Mouse (Mus musculus): ENCODE results near the gene Abhd14b. TPM values are rescaled to one million over a fixed set of nuclear protein-coding genes. Genes with fewer than 3 reads are reported as not detected.
A peak's percentile ranks its signal among the peaks of the same experiment; 100 is the strongest.

Abhd14b gene
- polyA plus RNA-seq, 1 experiment from 2014 or later = 6.6 TPM

DNA sequence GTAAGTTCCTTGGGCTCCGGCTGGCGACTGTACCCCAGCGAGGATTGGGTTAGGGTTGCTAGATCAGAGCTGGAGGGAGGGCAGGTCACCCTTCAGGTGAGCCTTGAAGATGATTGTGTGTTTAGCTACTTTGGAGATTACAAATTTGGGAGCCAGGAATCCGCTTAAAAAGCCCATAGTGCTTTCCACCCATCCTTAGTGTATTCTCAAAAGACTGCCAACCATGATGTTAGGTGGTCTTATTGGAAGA lies 17.3 kb upstream of the Abhd14b start:
- ATAC-seq (ENCODE audit: insufficient number of reproducible peaks, insufficient read depth, low FRiP score, low read depth) = no peak
- Histone ChIP-seq H3K27me3 (ENCODE audit: control insufficient read depth, insufficient read depth, low read length) (no peaks in the 10 kb centered on the region), H3K9ac (ENCODE audit: low read length) (peak overlapping the region; percentile 99), H3K4me3 (ENCODE audit: control insufficient read depth in 1 of 2, insufficient read depth in 1 of 2, low read depth in 1 of 2, low read length in 2 of 2) (peak overlapping the region; percentile 72 to 86), H3K27ac (replicated peaks in 1 of 2; ENCODE audit: control insufficient read depth in 1 of 2, insufficient read depth in 1 of 2, low read depth in 2 of 2, low read length in 2 of 2) (peak overlapping the region; percentile 89 to 93), H3K9me3 (ENCODE audit: control insufficient read depth, low read length) (no peaks in the 10 kb centered on the region), H3K4me1 (ENCODE audit: control insufficient read depth in 2 of 2, insufficient read depth in 2 of 2, low read length in 2 of 2) (peaks cover 6 to 9% of the 10 kb centered on the region in 2 experiments), H3K4me2 (ENCODE audit: low read length) (peak overlapping the region; percentile 82), H3K36me3 (ENCODE audit: control insufficient read depth, insufficient read depth, low read length) (peaks cover 42% of the 10 kb centered on the region)
- WGBS = 3% methylated on average over 4 of the region's 4 CpGs

DNA sequence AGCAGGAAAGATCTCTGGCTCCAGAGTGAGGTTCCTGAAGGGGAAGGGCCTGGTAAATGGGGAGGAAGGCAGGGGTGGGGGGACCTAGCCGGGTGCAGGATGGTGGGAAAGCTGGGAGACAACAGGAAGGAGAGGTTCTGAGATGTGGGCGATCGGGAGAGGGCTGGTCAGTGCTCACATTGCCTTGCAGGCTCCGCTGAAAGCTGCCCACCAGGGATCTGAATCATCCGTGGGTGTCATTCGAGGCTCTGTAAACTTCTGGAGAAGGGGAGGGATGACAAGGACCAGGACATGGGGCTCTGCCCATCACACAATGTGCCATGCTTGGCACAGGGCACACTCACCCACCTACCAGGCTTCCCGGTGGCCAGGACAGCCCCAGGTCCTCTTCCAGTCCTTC lies 13.9 kb upstream of the Abhd14b start:
- Histone ChIP-seq H3K36me3 (ENCODE audit: control insufficient read depth, insufficient read depth, low read length) (peaks cover 42% of the 10 kb centered on the region), H3K4me3 (ENCODE audit: control insufficient read depth in 1 of 2, insufficient read depth in 1 of 2, low read depth in 1 of 2, low read length in 2 of 2) (no peak overlapping the region), H3K4me1 (ENCODE audit: control insufficient read depth in 2 of 2, insufficient read depth in 2 of 2, low read length in 2 of 2) (peaks cover 11 to 18% of the 10 kb centered on the region in 2 experiments), H3K9me3 (ENCODE audit: control insufficient read depth, low read length) (no peaks in the 10 kb centered on the region), H3K27me3 (ENCODE audit: control insufficient read depth, insufficient read depth, low read length) (no peaks in the 10 kb centered on the region), H3K27ac (replicated peaks in 1 of 2; ENCODE audit: control insufficient read depth in 1 of 2, insufficient read depth in 1 of 2, low read depth in 2 of 2, low read length in 2 of 2) (no peak overlapping the region), H3K9ac (ENCODE audit: low read length) (no peak overlapping the region), H3K4me2 (ENCODE audit: low read length) (no peak overlapping the region)
- WGBS = 72% methylated on average over 7 of the region's 7 CpGs
- no peak for ATAC-seq (ENCODE audit: insufficient number of reproducible peaks, insufficient read depth, low FRiP score, low read depth)

DNA sequence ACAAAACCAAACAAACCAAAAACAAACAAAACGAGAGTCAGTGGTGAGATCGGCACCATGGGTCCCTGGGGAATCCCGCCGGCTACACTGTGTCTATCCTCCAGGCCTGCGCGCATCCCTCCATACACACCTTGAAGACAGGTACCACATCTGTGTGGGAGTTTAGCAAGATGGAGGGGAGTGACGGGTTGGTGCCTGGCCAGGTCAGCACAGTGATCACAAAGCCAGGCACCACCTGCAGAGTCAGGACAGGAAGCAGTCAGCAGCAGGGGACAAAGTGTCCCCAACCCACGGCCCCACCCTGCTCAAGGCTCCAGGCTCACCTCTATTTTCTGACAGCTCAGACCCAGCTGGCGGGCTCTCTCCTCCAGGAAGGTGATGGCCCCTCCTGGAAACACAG lies 10.7 kb upstream of the Abhd14b start:
- H3K36me3 ChIP-seq (ENCODE audit: control insufficient read depth, insufficient read depth, low read length) = peaks cover 34% of the 10 kb centered on the region
- no peak for ATAC-seq (ENCODE audit: insufficient number of reproducible peaks, insufficient read depth, low FRiP score, low read depth)
- H3K27me3 ChIP-seq (ENCODE audit: control insufficient read depth, insufficient read depth, low read length) = no peaks in the 10 kb centered on the region
- no peak overlapping the region for H3K4me3 ChIP-seq (ENCODE audit: control insufficient read depth in 1 of 2, insufficient read depth in 1 of 2, low read depth in 1 of 2, low read length in 2 of 2)
- no peak overlapping the region for H3K9ac ChIP-seq (ENCODE audit: low read length)
- 79% methylated on average over 9 of the region's 9 CpGs for WGBS
- peaks cover 11 to 16% of the 10 kb centered on the region in 2 experiments for H3K4me1 ChIP-seq (ENCODE audit: control insufficient read depth in 2 of 2, insufficient read depth in 2 of 2, low read length in 2 of 2)
- no peak overlapping the region for H3K27ac ChIP-seq (replicated peaks in 1 of 2; ENCODE audit: control insufficient read depth in 1 of 2, insufficient read depth in 1 of 2, low read depth in 2 of 2, low read length in 2 of 2)
- no peaks in the 10 kb centered on the region for H3K9me3 ChIP-seq (ENCODE audit: control insufficient read depth, low read length)
- no peak overlapping the region for H3K4me2 ChIP-seq (ENCODE audit: low read length)

DNA sequence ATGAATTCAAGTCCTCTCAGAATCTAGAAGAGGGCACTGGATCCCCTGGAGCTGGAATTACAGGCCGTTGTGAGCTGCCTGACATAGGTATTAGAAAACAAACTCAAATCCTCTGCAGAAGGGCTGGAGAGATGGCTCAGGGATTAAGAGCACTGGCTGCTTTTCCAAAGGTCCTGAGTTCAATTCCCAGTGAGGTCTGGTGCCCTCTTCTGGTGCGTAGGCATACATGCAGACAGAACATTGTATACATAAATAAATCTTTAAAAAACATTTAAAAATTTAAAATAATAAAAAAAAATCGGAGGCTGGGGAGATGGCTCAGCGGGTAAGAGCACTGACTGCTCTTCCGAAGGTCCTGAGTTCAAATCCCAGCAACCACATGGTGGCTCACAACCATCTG lies 4.6 kb upstream of the Abhd14b start:
- WGBS = 69% methylated on average over 5 of the region's 5 CpGs
- no peaks in the 10 kb centered on the region for H3K9me3 ChIP-seq (ENCODE audit: control insufficient read depth, low read length)
- H3K4me1 ChIP-seq (ENCODE audit: control insufficient read depth in 2 of 2, insufficient read depth in 2 of 2, low read length in 2 of 2) = peaks cover 7 to 15% of the 10 kb centered on the region in 2 experiments
- H3K9ac ChIP-seq (ENCODE audit: low read length) = no peak overlapping the region
- no peak overlapping the region for H3K27ac ChIP-seq (replicated peaks in 1 of 2; ENCODE audit: control insufficient read depth in 1 of 2, insufficient read depth in 1 of 2, low read depth in 2 of 2, low read length in 2 of 2)
- no peak overlapping the region for H3K4me3 ChIP-seq (ENCODE audit: control insufficient read depth in 1 of 2, insufficient read depth in 1 of 2, low read depth in 1 of 2, low read length in 2 of 2)
- 0 out of 2 replicates have a peak, but pooled peaks cover 5% of the 10 kb centered on the region for H3K36me3 ChIP-seq (ENCODE audit: control insufficient read depth, insufficient read depth, low read length)
- ATAC-seq (ENCODE audit: insufficient number of reproducible peaks, insufficient read depth, low FRiP score, low read depth) = no peak
- H3K4me2 ChIP-seq (ENCODE audit: low read length) = no peak overlapping the region
- no peaks in the 10 kb centered on the region for H3K27me3 ChIP-seq (ENCODE audit: control insufficient read depth, insufficient read depth, low read length)

DNA sequence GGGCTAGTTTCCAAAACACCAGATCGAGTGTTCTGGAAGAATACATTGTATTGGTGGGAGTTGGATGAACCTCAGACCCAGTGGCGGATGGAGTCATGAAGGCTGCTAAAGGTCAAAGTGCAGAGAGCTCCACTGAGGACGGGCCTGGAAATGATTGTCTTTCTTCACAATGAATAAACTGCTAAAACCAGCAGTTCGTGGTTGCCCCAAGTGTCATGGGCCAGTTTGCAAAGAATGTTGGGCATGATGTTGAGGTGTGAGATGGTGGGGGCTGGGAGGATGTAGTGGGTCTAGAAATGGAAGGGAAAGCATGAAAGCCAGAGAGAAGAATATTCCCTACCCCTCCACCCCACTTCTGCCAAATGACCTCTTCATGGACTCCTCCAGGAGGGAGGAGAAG lies 2.4 kb upstream of the Abhd14b start:
- Histone ChIP-seq H3K4me1 (ENCODE audit: control insufficient read depth in 2 of 2, insufficient read depth in 2 of 2, low read length in 2 of 2) (peaks cover 8 to 18% of the 10 kb centered on the region in 2 experiments), H3K27ac (replicated peaks in 1 of 2; ENCODE audit: control insufficient read depth in 1 of 2, insufficient read depth in 1 of 2, low read depth in 2 of 2, low read length in 2 of 2) (no peak overlapping the region), H3K4me2 (ENCODE audit: low read length) (no peak overlapping the region), H3K4me3 (ENCODE audit: control insufficient read depth in 1 of 2, insufficient read depth in 1 of 2, low read depth in 1 of 2, low read length in 2 of 2) (no peak overlapping the region), H3K27me3 (ENCODE audit: control insufficient read depth, insufficient read depth, low read length) (no peaks in the 10 kb centered on the region), H3K36me3 (ENCODE audit: control insufficient read depth, insufficient read depth, low read length) (0 out of 2 replicates have a peak, but pooled peaks cover 4% of the 10 kb centered on the region), H3K9me3 (ENCODE audit: control insufficient read depth, low read length) (no peaks in the 10 kb centered on the region), H3K9ac (ENCODE audit: low read length) (no peak overlapping the region)
- ATAC-seq (ENCODE audit: insufficient number of reproducible peaks, insufficient read depth, low FRiP score, low read depth) = no peak
- 83% methylated on average over 4 of the region's 4 CpGs for WGBS

DNA sequence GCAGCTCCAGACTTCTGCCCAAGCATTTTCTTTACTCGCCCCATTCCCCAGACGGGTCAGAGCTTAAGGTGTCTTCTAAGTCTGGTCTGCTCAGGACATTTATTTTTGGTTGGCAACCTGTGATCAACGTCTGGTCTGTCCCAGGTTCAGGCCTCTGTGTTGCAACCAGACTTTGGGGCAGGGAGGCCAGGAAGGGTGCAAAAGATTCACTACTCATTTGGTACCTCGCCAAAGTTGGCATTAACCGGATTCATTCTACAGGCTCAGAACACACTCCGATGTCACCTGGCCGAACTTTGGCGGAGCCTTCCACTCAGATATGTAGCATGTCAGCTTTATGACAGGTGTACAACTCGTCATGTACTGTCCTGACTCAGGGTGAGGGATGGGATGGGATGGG lies 692 bp downstream of the Abhd14b start:
- 35% methylated on average over 9 of the region's 9 CpGs for WGBS
- Histone ChIP-seq H3K9ac (ENCODE audit: low read length) (peak overlapping the region; percentile 79), H3K4me1 (ENCODE audit: control insufficient read depth in 2 of 2, insufficient read depth in 2 of 2, low read length in 2 of 2) (peaks cover 16 to 40% of the 10 kb centered on the region in 2 experiments), H3K4me3 (ENCODE audit: control insufficient read depth in 1 of 2, insufficient read depth in 1 of 2, low read depth in 1 of 2, low read length in 2 of 2) (peak overlapping the region; percentile 51 to 73; a peak in 2 of 4 replicates), H3K9me3 (ENCODE audit: control insufficient read depth, low read length) (no peaks in the 10 kb centered on the region), H3K27me3 (ENCODE audit: control insufficient read depth, insufficient read depth, low read length) (no peaks in the 10 kb centered on the region), H3K27ac (replicated peaks in 1 of 2; ENCODE audit: control insufficient read depth in 1 of 2, insufficient read depth in 1 of 2, low read depth in 2 of 2, low read length in 2 of 2) (peak overlapping the region; percentile 56 to 80), H3K36me3 (ENCODE audit: control insufficient read depth, insufficient read depth, low read length) (no peaks in the 10 kb centered on the region), H3K4me2 (ENCODE audit: low read length) (peak overlapping the region; percentile 91)
- ATAC-seq (ENCODE audit: insufficient number of reproducible peaks, insufficient read depth, low FRiP score, low read depth) = no peak

DNA sequence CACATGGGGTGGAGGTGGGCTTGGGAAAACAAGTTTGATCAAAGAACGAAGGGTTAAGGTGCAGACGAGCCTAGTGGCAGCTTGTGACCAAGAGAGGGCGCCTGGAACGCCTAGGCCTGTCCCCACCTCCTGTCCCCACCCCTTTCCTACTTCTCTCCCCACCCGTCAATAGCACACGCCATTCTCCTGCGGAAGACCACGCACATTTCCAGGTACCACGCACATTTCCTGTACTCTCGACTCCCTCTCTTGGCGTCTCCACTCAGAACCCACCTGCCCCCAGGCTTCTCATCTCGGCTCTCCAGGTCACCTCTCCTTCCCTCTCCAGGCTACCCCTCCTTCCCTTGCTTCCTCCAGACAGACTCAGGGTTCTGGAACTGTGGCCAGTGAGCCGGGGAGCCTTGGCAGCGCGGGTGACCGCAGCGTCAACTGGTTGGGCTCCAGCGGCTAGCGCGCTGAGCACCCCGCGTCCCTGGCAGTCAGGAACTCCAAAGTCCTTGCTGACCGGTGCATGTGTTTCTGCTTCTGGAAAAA lies 1.3 kb downstream of the Abhd14b start:
- peaks cover 18 to 43% of the 10 kb centered on the region in 2 experiments for H3K4me1 ChIP-seq (ENCODE audit: control insufficient read depth in 2 of 2, insufficient read depth in 2 of 2, low read length in 2 of 2)
- H3K9me3 ChIP-seq (ENCODE audit: control insufficient read depth, low read length) = no peaks in the 10 kb centered on the region
- no peak; the same call in 1 of the 2 replicates for ATAC-seq (ENCODE audit: insufficient number of reproducible peaks, insufficient read depth, low FRiP score, low read depth)
- WGBS = 1% methylated on average over 23 of the region's 23 CpGs
- H3K9ac ChIP-seq (ENCODE audit: low read length) = peak overlapping the region; percentile 79
- H3K4me2 ChIP-seq (ENCODE audit: low read length) = peak overlapping the region; percentile 91
- no peaks in the 10 kb centered on the region for H3K27me3 ChIP-seq (ENCODE audit: control insufficient read depth, insufficient read depth, low read length)
- peak overlapping the region; percentile 3 to 80; a peak in 3 of 4 replicates for H3K27ac ChIP-seq (replicated peaks in 1 of 2; ENCODE audit: control insufficient read depth in 1 of 2, insufficient read depth in 1 of 2, low read depth in 2 of 2, low read length in 2 of 2)
- H3K36me3 ChIP-seq (ENCODE audit: control insufficient read depth, insufficient read depth, low read length) = no peaks in the 10 kb centered on the region
- peak overlapping the region; percentile 49 to 51 for H3K4me3 ChIP-seq (ENCODE audit: control insufficient read depth in 1 of 2, insufficient read depth in 1 of 2, low read depth in 1 of 2, low read length in 2 of 2)

DNA sequence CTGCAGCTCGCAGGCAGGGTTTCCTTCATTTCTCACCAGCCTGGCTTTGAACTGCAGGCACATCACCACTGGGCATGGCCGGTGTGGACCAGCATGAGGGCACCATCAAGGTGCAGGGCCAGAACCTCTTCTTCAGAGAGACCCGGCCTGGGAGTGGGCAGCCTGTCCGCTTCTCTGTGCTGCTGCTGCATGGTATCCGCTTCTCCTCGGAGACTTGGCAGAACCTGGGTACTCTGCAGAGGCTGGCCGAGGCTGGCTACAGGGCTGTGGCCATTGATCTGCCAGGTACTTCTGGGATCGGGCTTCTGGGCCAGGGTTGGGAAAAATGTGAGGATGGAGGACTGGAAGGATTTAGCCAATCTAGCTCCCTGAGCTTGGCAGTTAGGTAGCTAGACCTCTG lies 2.7 kb downstream of the Abhd14b start:
- Histone ChIP-seq H3K9ac (ENCODE audit: low read length) (peak overlapping the region; percentile 2; the same call in 1 of the 2 replicates), H3K27ac (replicated peaks in 1 of 2; ENCODE audit: control insufficient read depth in 1 of 2, insufficient read depth in 1 of 2, low read depth in 2 of 2, low read length in 2 of 2) (no peak overlapping the region), H3K4me1 (ENCODE audit: control insufficient read depth in 2 of 2, insufficient read depth in 2 of 2, low read length in 2 of 2) (peaks cover 21 to 49% of the 10 kb centered on the region in 2 experiments), H3K27me3 (ENCODE audit: control insufficient read depth, insufficient read depth, low read length) (no peaks in the 10 kb centered on the region), H3K4me3 (ENCODE audit: control insufficient read depth in 1 of 2, insufficient read depth in 1 of 2, low read depth in 1 of 2, low read length in 2 of 2) (no peak overlapping the region), H3K9me3 (ENCODE audit: control insufficient read depth, low read length) (no peaks in the 10 kb centered on the region), H3K4me2 (ENCODE audit: low read length) (no peak overlapping the region), H3K36me3 (ENCODE audit: control insufficient read depth, insufficient read depth, low read length) (no peaks in the 10 kb centered on the region)
- 90% methylated on average over 8 of the region's 8 CpGs for WGBS
- no peak for ATAC-seq (ENCODE audit: insufficient number of reproducible peaks, insufficient read depth, low FRiP score, low read depth)

Data from heart, embryonic 14.5 days (tissue).